Mouse (Mus musculus) embryonic facial prominence, embryonic 14.5 days (tissue): ENCODE results near the gene Parp3. TPM values are rescaled to one million over a fixed set of nuclear protein-coding genes. Genes with fewer than 3 reads are reported as not detected.
"Not testable (repeated sequence)": the region's sequence is repeated elsewhere in the genome, so short reads cannot be mapped to it uniquely, and the experiment has no call there.

ENCODE experiments used
- ATAC-seq: fragments of 200-750 bp; cut with Nextera tagmentation; 2 replicates; pipeline ENCODE4 v1.8.0; 2017; ENCODE audit warnings: low read depth, moderate number of reproducible peaks, moderate TSS enrichment
- DNase-seq: peaks from one replicate; pipeline ENCODE4 v3.0.0-alpha.2; 2015; ENCODE audit warnings: low spot score
- H3K27ac ChIP-seq: fragments of 300-500 bp; sonication (generic); replicated peaks from 2 replicates; pipeline ENCODE4 v1.5.1; 2014; ENCODE audit warnings: low read depth, mild to moderate bottlenecking, low read length, moderate library complexity
- H3K27me3 ChIP-seq: fragments of 300-500 bp; sonication (generic); replicated peaks from 2 replicates; pipeline ENCODE4 v1.6.1; 2014; ENCODE audit warnings: low read length; ENCODE audit not compliant: control insufficient read depth, insufficient read depth
- H3K36me3 ChIP-seq: fragments of 300-500 bp; sonication (generic); 2 replicates; pipeline ENCODE4 v1.6.1; 2014; ENCODE audit warnings: low read length, mixed read lengths; ENCODE audit not compliant: control insufficient read depth, insufficient read depth
- H3K4me1 ChIP-seq: fragments of 300-500 bp; sonication (generic); 2 replicates; pipeline ENCODE4 v1.6.1; 2014; ENCODE audit warnings: antibody characterized with exemption, low read length; ENCODE audit not compliant: control insufficient read depth, insufficient read depth
- H3K4me2 ChIP-seq: fragments of 300-500 bp; sonication (generic); 2 replicates; pipeline ENCODE4 v1.6.1; 2014; ENCODE audit warnings: low read depth, mild to moderate bottlenecking, low read length, moderate library complexity, mixed read lengths
- H3K4me3 ChIP-seq: fragments of 300-500 bp; sonication (generic); 2 replicates; pipeline ENCODE4 v1.5.1; 2014; ENCODE audit warnings: low read depth, mild to moderate bottlenecking, low read length
- H3K9ac ChIP-seq: fragments of 300-500 bp; sonication (generic); 2 replicates; pipeline ENCODE4 v1.6.1; 2014; ENCODE audit warnings: low read depth, mild to moderate bottlenecking, low read length, moderate library complexity, mixed read lengths
- H3K9me3 ChIP-seq: fragments of 300-500 bp; sonication (generic); 2 replicates; pipeline ENCODE4 v1.6.1; 2016; ENCODE audit warnings: low read length; ENCODE audit not compliant: control insufficient read depth
- WGBS: fragments of 180-500 bp; shearing (Covaris S2); extraction: QIAGEN DNeasy Blood & Tissue Kit; methylation state at CpG from one replicate; pipeline ENCODE4 v1.1.7; 2014; 5-methylcytosine and 5-hydroxymethylcytosine counted together
- polyA plus RNA-seq: library from polyadenylated mRNA; unstranded; fragments of >200 nt; fragmentation: Nextera tagmentation; extraction: Ambion mirVana; gene quantifications from 2 replicates; pipeline ENCODE4 v1.2.1, GENCODE M21; 2014

Gene Parp3
- polyA plus RNA-seq, 1 experiment from 2014 or later, result 6.2 TPM

GRCm38 (mm10) chr9:106499667-106500066 lies 22.9 kb upstream of the Parp3 start, which contains the start of gene Iqcf1:
Gene Iqcf1, plus strand, starts transcription at chr9:106499967.
- Histone ChIP-seq H3K9ac (no peak within 1 kb of the TSS), H3K27me3 (no peaks in the 10 kb centered on the region), H3K4me3 (no peak within 1 kb of the TSS), H3K27ac (no peak within 1 kb of the TSS), H3K4me2 (no peak within 1 kb of the TSS), H3K9me3 (no peaks in the 10 kb centered on the region), H3K4me1 (no peaks in the 10 kb centered on the region), H3K36me3 (no peaks in the 10 kb centered on the region)
- ATAC-seq, result no peak
- DNase-seq, result no peak
- 93% methylated on average over 6 of the region's 6 CpGs for WGBS

- H3K4me1 ChIP-seq, H3K27me3 ChIP-seq, H3K27ac ChIP-seq, H3K4me2 ChIP-seq, DNase-seq, ATAC-seq, H3K9me3 ChIP-seq, H3K9ac ChIP-seq, H3K4me3 ChIP-seq: not testable (repeated sequence)
- WGBS, result 84% methylated on average over 6 of the region's 6 CpGs
- peaks cover 39% of the 10 kb centered on the region for H3K36me3 ChIP-seq
These were observed 10.9 kb upstream of the Parp3 start for GRCm38 (mm10) chr9:106487602-106488001.

- ATAC-seq (no peak), DNase-seq (no peak)
- no peak overlapping the region for H3K27ac ChIP-seq
- H3K9me3 ChIP-seq, result no peaks in the 10 kb centered on the region
- H3K4me1 ChIP-seq, result no peaks in the 10 kb centered on the region
- WGBS, result 89% methylated on average over 9 of the region's 10 CpGs
- H3K4me2 ChIP-seq, result no peak overlapping the region
- no peaks in the 10 kb centered on the region for H3K27me3 ChIP-seq
- H3K4me3 ChIP-seq, result no peak overlapping the region
- H3K9ac ChIP-seq, result no peak overlapping the region
- peaks cover 57% of the 10 kb centered on the region for H3K36me3 ChIP-seq
These were observed 8.3 kb upstream of the Parp3 start for GRCm38 (mm10) chr9:106485076-106485475.

GRCm38 (mm10) chr9:106483606-106484005 lies 6.9 kb upstream of the Parp3 start:
- ATAC-seq, result no peak
- peaks cover 64% of the 10 kb centered on the region for H3K36me3 ChIP-seq
- WGBS, result 89% methylated on average over 17 of the region's 17 CpGs

GRCm38 (mm10) chr9:106483136-106483535 lies 6.4 kb upstream of the Parp3 start:
- DNase-seq, result no peak
- Histone ChIP-seq H3K36me3 (peaks cover 64% of the 10 kb centered on the region), H3K27ac (no peak overlapping the region), H3K9me3 (no peaks in the 10 kb centered on the region), H3K27me3 (no peaks in the 10 kb centered on the region), H3K9ac (no peak overlapping the region), H3K4me2 (no peak overlapping the region), H3K4me3 (no peak overlapping the region), H3K4me1 (peaks cover 2% of the 10 kb centered on the region)
- 94% methylated on average over 10 of the region's 10 CpGs for WGBS
- no peak for ATAC-seq

More at GRCm38 (mm10) chr9:106483606-106484005, 6.9 kb upstream of the Parp3 start:
- Histone ChIP-seq H3K9me3 (no peaks in the 10 kb centered on the region), H3K4me2 (no peak overlapping the region), H3K4me3 (no peak overlapping the region), H3K27me3 (no peaks in the 10 kb centered on the region), H3K9ac (no peak overlapping the region), H3K4me1 (no peaks in the 10 kb centered on the region), H3K27ac (no peak overlapping the region)
- no peak for DNase-seq

- WGBS, result 88% methylated on average over 15 of the region's 17 CpGs
- Histone ChIP-seq H3K9me3 (no peaks in the 10 kb centered on the region), H3K4me2 (no peak overlapping the region), H3K4me3 (no peak overlapping the region), H3K36me3 (peaks cover 64% of the 10 kb centered on the region), H3K4me1 (peaks cover 5% of the 10 kb centered on the region), H3K9ac (no peak overlapping the region), H3K27ac (no peak overlapping the region), H3K27me3 (no peaks in the 10 kb centered on the region)
- DNase-seq, result no peak
- no peak for ATAC-seq
These were observed 5.9 kb upstream of the Parp3 start for GRCm38 (mm10) chr9:106482578-106483115.

- no peak overlapping the region for H3K4me2 ChIP-seq
- ATAC-seq (no peak), DNase-seq (no peak)
- H3K9me3 ChIP-seq, result no peaks in the 10 kb centered on the region
- 96% methylated on average over 13 of the region's 13 CpGs for WGBS
- H3K27ac ChIP-seq, result no peak overlapping the region
- H3K27me3 ChIP-seq, result no peaks in the 10 kb centered on the region
- H3K9ac ChIP-seq, result no peak overlapping the region
- H3K36me3 ChIP-seq, result peaks cover 64% of the 10 kb centered on the region
- no peak overlapping the region for H3K4me3 ChIP-seq
- peaks cover 5% of the 10 kb centered on the region for H3K4me1 ChIP-seq
These were observed 4.9 kb upstream of the Parp3 start for GRCm38 (mm10) chr9:106481676-106482075.

- peaks cover 5% of the 10 kb centered on the region for H3K4me1 ChIP-seq
- no peak overlapping the region for H3K4me2 ChIP-seq
- peaks cover 60% of the 10 kb centered on the region for H3K36me3 ChIP-seq
- no peaks in the 10 kb centered on the region for H3K27me3 ChIP-seq
- no peak overlapping the region for H3K9ac ChIP-seq
- 97% methylated on average over 15 of the region's 15 CpGs for WGBS
- no peak overlapping the region for H3K4me3 ChIP-seq
- H3K27ac ChIP-seq, result no peak overlapping the region
- no peak for ATAC-seq
- no peaks in the 10 kb centered on the region for H3K9me3 ChIP-seq
- no peak for DNase-seq
These were observed 4.3 kb upstream of the Parp3 start for GRCm38 (mm10) chr9:106481075-106481474.

GRCm38 (mm10) chr9:106480541-106480940 lies 3.8 kb upstream of the Parp3 start:
- 92% methylated on average over 7 of the region's 7 CpGs for WGBS
- H3K4me3 ChIP-seq, result no peak overlapping the region
- H3K4me2 ChIP-seq, result no peak overlapping the region
- H3K4me1 ChIP-seq, result peaks cover 5% of the 10 kb centered on the region
- peaks cover 54% of the 10 kb centered on the region for H3K36me3 ChIP-seq
- H3K9me3 ChIP-seq, result no peaks in the 10 kb centered on the region
- DNase-seq, result no peak
- H3K9ac ChIP-seq, result no peak overlapping the region
- no peak for ATAC-seq
- H3K27me3 ChIP-seq, result no peaks in the 10 kb centered on the region
- H3K27ac ChIP-seq, result no peak overlapping the region
